Comparison of ENCODE assay signal across 24 mouse cellular contexts in genomic region chr4:144406261-144406660, GRCm38 (mm10). TPM values are rescaled to one million over a fixed set of nuclear protein-coding genes. Genes with fewer than 3 reads are reported as not detected.
"Had no signal": no experiment of that assay in that cellular context is flagged by ENCODE, and none has a peak within 500 bp of the region (broad histone marks: within the 10 kb centered on the region; RNA-seq: fewer than 3 reads in every experiment).

No protein-coding gene starts in this region.

- ATAC-seq: liver, postnatal 0 days; lung, postnatal 0 days; midbrain, embryonic 13.5 days; midbrain, embryonic 15.5 days had no signal

- H3K4me3 ChIP-seq: lung, embryonic 15.5 days; megakaryocyte, embryonic 14.5 days; midbrain, embryonic 13.5 days; midbrain, embryonic 15.5 days; neural tube, embryonic 12.5 days; stomach, embryonic 15.5 days had no signal

- H3K9ac ChIP-seq: liver, postnatal 0 days; lung, embryonic 15.5 days; midbrain, embryonic 13.5 days; midbrain, embryonic 15.5 days; neural tube, embryonic 12.5 days; stomach, embryonic 15.5 days had no signal

- H3K27ac ChIP-seq: lung, embryonic 15.5 days; macrophage; midbrain, embryonic 13.5 days; midbrain, embryonic 15.5 days; neural tube, embryonic 12.5 days; stomach, embryonic 15.5 days; stomach, postnatal 0 days had no signal

- H3K36me3 ChIP-seq: lung, embryonic 15.5 days; midbrain, embryonic 13.5 days; midbrain, embryonic 15.5 days; neural tube, embryonic 12.5 days; stomach, embryonic 15.5 days had no signal

- H3K9me3 ChIP-seq: lung, embryonic 15.5 days; stomach, embryonic 15.5 days had no signal

- H3K27me3 ChIP-seq: lung, embryonic 15.5 days; midbrain, embryonic 13.5 days; midbrain, embryonic 15.5 days; neural tube, embryonic 12.5 days; stomach, embryonic 15.5 days had no signal

- H3K4me2 ChIP-seq: lung, embryonic 15.5 days; midbrain, embryonic 11.5 days; midbrain, embryonic 13.5 days; midbrain, embryonic 15.5 days; neural tube, embryonic 12.5 days; stomach, embryonic 15.5 days had no signal

- DNase-seq: liver, postnatal 0 days; lung, adult 2 months; lung, postnatal 14 days; lung, postnatal 36 days; retina, postnatal 1 day; right cerebral cortex, adult 18-20 months; thymus, adult 2 months; thymus, postnatal 25 days; thymus, postnatal 4 days had no signal

- H3K4me1 ChIP-seq: megakaryocyte, embryonic 14.5 days; midbrain, embryonic 13.5 days; midbrain, embryonic 15.5 days; neural tube, embryonic 12.5 days; stomach, embryonic 15.5 days had no signal

RNA-seq across cellular contexts. Expression of gene Pramef12, which starts 2.0 kb away (rescaled TPM):
- polyA plus RNA-seq: liver, postnatal 0 days; macrophage; midbrain, embryonic 11.5 days; midbrain, embryonic 15.5 days; midbrain, postnatal 0 days; neural tube, embryonic 12.5 days; neural tube, embryonic 14.5 days; spleen, adult 2 months had no signal

RNA-seq across cellular contexts. Expression of gene Pramef20, which starts 28.5 kb away (rescaled TPM):
- polyA plus RNA-seq: liver, postnatal 0 days; lung, adult 2 months; lung, embryonic 15.5 days; lung, postnatal 0 days; macrophage; midbrain, embryonic 11.5 days; midbrain, embryonic 13.5 days; midbrain, embryonic 15.5 days; midbrain, postnatal 0 days; neural tube, embryonic 12.5 days; neural tube, embryonic 14.5 days; spleen, adult 2 months; stomach, embryonic 15.5 days; stomach, postnatal 0 days; testis, adult 2 months; thymus, adult 2 months; urinary bladder, adult 2 months had no signal

RNA-seq across cellular contexts. Expression of gene 1700012P22Rik, which starts 32.3 kb away (rescaled TPM):
- polyA plus RNA-seq: liver, postnatal 0 days; lung, adult 2 months; lung, embryonic 15.5 days; lung, postnatal 0 days; macrophage; midbrain, embryonic 11.5 days; midbrain, embryonic 13.5 days; midbrain, postnatal 0 days; neural tube, embryonic 12.5 days; neural tube, embryonic 14.5 days; spleen, adult 2 months; stomach, embryonic 15.5 days; stomach, postnatal 0 days; thymus, adult 2 months; urinary bladder, adult 2 months had no signal

RNA-seq across cellular contexts. Expression of gene Gm9944, which starts 46.9 kb away (rescaled TPM):
- polyA plus RNA-seq: liver, postnatal 0 days; lung, adult 2 months; lung, embryonic 15.5 days; lung, postnatal 0 days; macrophage; midbrain, embryonic 11.5 days; midbrain, embryonic 13.5 days; midbrain, embryonic 15.5 days; midbrain, postnatal 0 days; neural tube, embryonic 12.5 days; neural tube, embryonic 14.5 days; spleen, adult 2 months; stomach, embryonic 15.5 days; stomach, postnatal 0 days; testis, adult 2 months; thymus, adult 2 months; urinary bladder, adult 2 months had no signal

RNA-seq across cellular contexts. Expression of gene Gm13119, which starts 48.5 kb away (rescaled TPM):
- polyA plus RNA-seq: liver, postnatal 0 days; lung, adult 2 months; lung, embryonic 15.5 days; lung, postnatal 0 days; macrophage; midbrain, embryonic 11.5 days; midbrain, embryonic 13.5 days; midbrain, embryonic 15.5 days; midbrain, postnatal 0 days; neural tube, embryonic 12.5 days; neural tube, embryonic 14.5 days; spleen, adult 2 months; stomach, embryonic 15.5 days; stomach, postnatal 0 days; testis, adult 2 months; thymus, adult 2 months; urinary bladder, adult 2 months had no signal
